Mouse (Mus musculus) midbrain, embryonic 12.5 days (tissue): ENCODE measurements at regions not wholly inside any gene's neighbourhood (a gene's known extent, or its start where the extent isn't known, plus 50 kb on each side); places are given as distances from the start of the nearest gene placed in this dataset.
"Not testable (repeated sequence)": the region's sequence is repeated elsewhere in the genome, so short reads cannot be mapped to it uniquely, and the experiment has no call there.

Experiments used
- ATAC-seq: fragments of 200-750 bp; cut with Nextera tagmentation; 2 replicates; pipeline ENCODE4 v1.8.0; 2017; ENCODE audit warnings: low read depth, moderate TSS enrichment, moderate library complexity; ENCODE audit not compliant: low FRiP score
- H3K27ac ChIP-seq: fragments of 300-500 bp; sonication (generic); replicated peaks from 2 replicates; pipeline ENCODE4 v1.5.1; 2016; ENCODE audit warnings: mild to moderate bottlenecking
- H3K27me3 ChIP-seq: fragments of 300-500 bp; sonication (generic); 2 replicates; pipeline ENCODE4 v1.6.1; 2016; ENCODE audit warnings: mild to moderate bottlenecking
- H3K36me3 ChIP-seq: fragments of 300-500 bp; sonication (generic); 2 replicates; pipeline ENCODE4 v1.6.1; 2016
- H3K4me1 ChIP-seq: fragments of 300-500 bp; sonication (generic); 2 replicates; pipeline ENCODE4 v1.6.1; 2016
- H3K4me2 ChIP-seq: fragments of 300-500 bp; sonication (generic); replicated peaks from 2 replicates; pipeline ENCODE4 v1.6.1; 2016; ENCODE audit warnings: mild to moderate bottlenecking, moderate library complexity
- H3K4me3 ChIP-seq: fragments of 300-500 bp; sonication (generic); 2 replicates; pipeline ENCODE4 v1.5.1; 2016; ENCODE audit warnings: mild to moderate bottlenecking
- H3K9ac ChIP-seq: fragments of 300-500 bp; sonication (generic); replicated peaks from 2 replicates; pipeline ENCODE4 v1.6.1; 2016; ENCODE audit warnings: mild to moderate bottlenecking, moderate library complexity
- H3K9me3 ChIP-seq: fragments of 300-500 bp; sonication (generic); 2 replicates; pipeline ENCODE4 v1.6.1; 2016; ENCODE audit warnings: mild to moderate bottlenecking
- WGBS: fragments of 180-500 bp; shearing (Covaris S2); methylation state at CpG from one replicate; pipeline ENCODE4 v1.1.7; 2016; 5-methylcytosine and 5-hydroxymethylcytosine counted together

DNA sequence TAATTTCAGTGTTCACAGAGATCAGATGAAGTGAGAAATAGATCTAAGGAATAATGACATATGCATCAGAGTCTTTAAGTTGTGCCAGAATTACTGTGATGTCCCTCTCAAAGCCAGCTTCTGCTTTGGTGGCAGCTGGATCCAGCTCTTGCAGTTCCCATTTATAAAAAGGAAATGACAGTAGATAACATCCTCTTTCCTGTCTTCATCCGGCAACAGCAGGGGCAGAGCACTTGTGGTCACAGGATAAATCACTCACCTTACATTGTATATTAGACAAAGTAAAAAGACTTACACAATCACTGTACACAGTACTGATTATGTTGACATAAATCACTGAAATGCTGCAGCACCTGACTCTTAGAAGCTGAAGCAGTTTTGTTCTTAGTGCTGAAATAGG lies 1214.2 kb downstream of the Adam6a start:
- not testable (repeated sequence) for H3K4me3 ChIP-seq, H3K4me2 ChIP-seq, ATAC-seq, H3K4me1 ChIP-seq, H3K36me3 ChIP-seq, H3K27me3 ChIP-seq, H3K27ac ChIP-seq, H3K9ac ChIP-seq
- 84% methylated on average over 1 of the region's 1 CpGs for WGBS
- peaks cover 22% of the 10 kb centered on the region for H3K9me3 ChIP-seq

DNA sequence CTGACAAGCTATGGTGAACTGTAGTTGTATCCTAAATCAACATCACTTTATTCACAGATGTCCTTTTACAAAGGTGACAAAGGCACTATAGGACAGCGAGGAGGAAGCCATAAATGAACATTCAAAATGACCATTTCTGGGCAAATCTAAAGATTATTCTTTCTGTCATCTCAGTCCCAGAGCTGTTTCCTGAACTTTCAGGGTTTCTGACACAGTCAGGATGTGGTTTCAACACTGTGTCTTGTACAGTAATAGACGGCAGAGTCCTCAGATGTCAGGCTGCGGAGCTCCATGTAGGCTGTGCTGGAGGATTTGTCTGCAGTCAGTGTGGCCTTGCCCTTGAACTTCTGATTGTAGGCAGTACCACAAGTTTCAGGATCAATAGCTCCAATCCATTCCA lies 1220.5 kb downstream of the Adam6a start:
- not testable (repeated sequence) for H3K27ac ChIP-seq, H3K9ac ChIP-seq, H3K4me1 ChIP-seq, H3K27me3 ChIP-seq, H3K4me3 ChIP-seq, H3K36me3 ChIP-seq, H3K4me2 ChIP-seq, ATAC-seq
- 82% methylated on average over 3 of the region's 3 CpGs for WGBS
- H3K9me3 ChIP-seq = peaks cover 41% of the 10 kb centered on the region

DNA sequence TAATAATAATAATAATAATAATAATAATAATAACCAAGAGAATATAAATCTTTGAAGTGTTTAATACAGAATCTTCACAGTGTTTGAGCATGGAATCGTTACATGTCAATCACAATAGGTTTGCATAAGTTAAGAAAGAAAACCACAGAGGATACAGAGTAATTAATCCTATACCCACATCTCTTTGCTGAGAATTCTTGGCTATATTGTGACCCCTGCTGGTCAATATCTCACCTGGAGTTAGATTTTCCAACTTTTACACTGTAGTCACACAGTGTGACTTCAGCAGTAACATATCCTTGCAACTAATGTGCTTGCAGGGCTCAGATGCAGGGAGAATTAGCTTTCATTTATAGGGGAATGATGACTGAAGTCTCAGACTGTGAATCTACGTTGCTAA lies 1231.7 kb downstream of the Adam6a start:
- H3K9ac ChIP-seq, H3K27ac ChIP-seq, H3K36me3 ChIP-seq, H3K27me3 ChIP-seq, H3K4me1 ChIP-seq, H3K4me3 ChIP-seq, H3K4me2 ChIP-seq, ATAC-seq: not testable (repeated sequence)
- H3K9me3 ChIP-seq = peaks cover 80% of the 10 kb centered on the region
- 72% methylated on average over 2 of the region's 2 CpGs for WGBS

DNA sequence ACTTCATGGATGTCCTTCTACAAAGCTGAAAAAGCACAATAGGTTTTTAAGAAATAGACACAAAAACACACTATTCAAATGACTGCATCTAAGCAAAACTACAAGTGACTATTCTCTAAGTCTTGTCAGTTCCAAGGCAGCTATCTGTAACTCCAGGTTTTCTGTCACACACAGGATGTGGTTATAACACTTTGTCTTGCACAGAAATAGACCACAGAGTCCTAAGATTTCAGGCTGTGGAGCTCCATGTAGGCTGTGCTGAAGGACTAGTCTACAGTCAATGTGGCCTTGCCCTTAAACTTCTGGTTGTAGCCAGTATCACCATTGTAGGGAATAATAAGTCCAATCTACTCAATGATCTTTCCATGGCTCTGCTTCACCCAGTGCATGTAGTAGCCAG lies 1243.1 kb upstream of the Zfp386 start:
- H3K27me3 ChIP-seq = no peaks in the 10 kb centered on the region
- H3K9ac ChIP-seq = no peak overlapping the region
- no peak overlapping the region for H3K4me3 ChIP-seq
- H3K9me3 ChIP-seq = peaks cover 32% of the 10 kb centered on the region
- H3K36me3 ChIP-seq = no peaks in the 10 kb centered on the region
- H3K27ac ChIP-seq = no peak overlapping the region
- no peaks in the 10 kb centered on the region for H3K4me1 ChIP-seq
- ATAC-seq = no peak
- H3K4me2 ChIP-seq = no peak overlapping the region

DNA sequence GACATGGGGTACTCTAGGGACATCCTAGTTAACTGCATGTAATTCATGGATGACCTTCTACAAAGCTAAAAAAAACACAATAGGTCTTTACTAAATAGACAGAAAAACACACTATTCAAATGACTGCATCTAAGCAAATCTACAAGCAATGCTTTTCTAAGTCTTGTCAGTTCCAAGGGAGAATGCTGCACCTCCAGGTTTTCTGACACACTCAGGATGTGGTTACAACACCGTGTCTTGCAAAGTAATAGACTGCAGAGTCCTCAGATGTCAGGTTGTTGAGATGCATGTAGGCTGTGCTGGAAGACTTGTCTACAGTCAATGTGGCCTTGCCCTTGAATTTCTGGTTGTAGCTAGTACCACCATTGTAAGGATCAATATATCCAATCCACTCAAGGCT lies 1238.3 kb upstream of the Zfp386 start:
- no peak overlapping the region for H3K9ac ChIP-seq
- 82% methylated on average over 1 of the region's 1 CpGs for WGBS
- H3K9me3 ChIP-seq = peaks cover 34% of the 10 kb centered on the region
- no peaks in the 10 kb centered on the region for H3K4me1 ChIP-seq
- ATAC-seq = no peak
- H3K4me2 ChIP-seq = no peak overlapping the region
- H3K4me3 ChIP-seq = no peak overlapping the region
- no peaks in the 10 kb centered on the region for H3K27me3 ChIP-seq
- H3K36me3 ChIP-seq = no peaks in the 10 kb centered on the region
- no peak overlapping the region for H3K27ac ChIP-seq

DNA sequence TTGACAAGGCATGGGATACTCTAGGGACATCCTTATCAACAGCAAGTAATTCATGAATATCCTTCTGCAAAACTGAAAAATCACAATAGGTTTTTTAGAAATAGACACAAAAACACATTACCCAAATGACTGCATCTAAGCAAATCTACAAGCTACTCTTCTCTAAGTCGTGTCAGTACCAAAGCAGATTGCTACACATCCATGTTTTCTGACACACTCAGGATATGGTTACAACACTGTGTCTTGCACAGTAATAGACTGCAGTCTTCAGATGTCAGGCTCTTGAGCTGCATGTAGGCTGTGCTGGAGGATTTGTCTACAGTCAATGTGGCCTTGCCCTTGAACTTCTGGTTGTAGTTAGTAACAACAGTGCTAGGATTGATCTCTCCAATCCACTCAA lies 1230.7 kb upstream of the Zfp386 start:
- not testable (repeated sequence) for H3K36me3 ChIP-seq, H3K9ac ChIP-seq, H3K4me1 ChIP-seq, ATAC-seq, H3K27me3 ChIP-seq, H3K4me2 ChIP-seq, H3K4me3 ChIP-seq, H3K27ac ChIP-seq
- 58% methylated on average over 1 of the region's 1 CpGs for WGBS
- H3K9me3 ChIP-seq = peaks cover 32% of the 10 kb centered on the region

DNA sequence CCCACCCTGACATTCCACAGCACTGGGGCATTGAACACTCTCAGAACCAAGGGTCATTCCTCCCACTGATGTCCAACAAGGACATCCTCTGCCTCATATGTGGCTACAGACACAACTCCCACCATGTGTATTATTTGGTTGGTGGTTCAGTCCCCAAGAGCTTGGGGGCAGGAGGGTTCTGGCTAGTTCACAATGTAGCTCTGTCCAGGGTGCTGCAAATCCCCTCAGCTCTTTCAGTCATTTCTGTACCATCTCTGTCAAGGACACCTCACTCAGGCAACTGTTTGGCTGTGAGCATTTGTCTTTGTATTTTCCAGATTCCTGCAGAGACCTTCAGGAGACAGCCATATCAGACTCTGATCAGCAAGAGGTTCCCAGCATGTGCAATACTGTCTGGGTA lies 1214.6 kb upstream of the Zfp386 start:
- Histone ChIP-seq H3K9ac (no peak overlapping the region), H3K4me1 (no peaks in the 10 kb centered on the region), H3K4me3 (no peak overlapping the region), H3K27ac (no peak overlapping the region), H3K36me3 (no peaks in the 10 kb centered on the region), H3K9me3 (peaks cover 31% of the 10 kb centered on the region; the same call in 1 of the 2 replicates), H3K4me2 (no peak overlapping the region), H3K27me3 (no peaks in the 10 kb centered on the region)
- ATAC-seq = no peak
